Mouse (Mus musculus): Measurements from ENCODE around the gene Ppp1r1b.
"Not testable (repeated sequence)": the region's sequence is repeated elsewhere in the genome, so short reads cannot be mapped to it uniquely, and the experiment has no call there.

Gene Ppp1r1b

GRCm38 (mm10) chr11:98373244-98373643, 25.0 kb downstream of the Ppp1r1b start:
- DNase-seq = no peak

- DNase-seq = no peak
These were observed 26.1 kb downstream of the Ppp1r1b start for GRCm38 (mm10) chr11:98374266-98374665.

- no peak for DNase-seq
These were observed 28.6 kb downstream of the Ppp1r1b start for GRCm38 (mm10) chr11:98376756-98377155.

DNA sequence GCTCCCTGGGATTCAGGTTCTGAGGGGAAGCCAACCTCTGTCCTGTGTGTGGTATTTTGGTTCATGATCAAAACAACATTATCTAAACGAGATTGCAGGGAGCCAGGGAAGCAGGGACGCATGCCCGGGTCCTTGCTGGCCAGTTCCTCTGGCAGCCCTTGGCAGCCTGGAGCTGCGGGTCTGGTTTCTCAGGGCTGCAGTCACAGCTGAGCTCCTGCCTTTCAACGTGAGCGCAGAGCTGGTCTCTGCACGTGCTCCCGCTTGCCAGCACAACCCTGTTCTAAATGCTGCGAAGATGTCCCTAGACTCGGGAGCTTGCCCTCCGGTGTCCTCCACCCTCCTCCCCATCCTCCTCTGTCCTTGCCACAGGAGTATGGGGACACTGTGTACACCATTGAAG, 29.6 kb downstream of the Ppp1r1b start:
- no peak for DNase-seq

- DNase-seq = no peak
These were observed 31.2 kb downstream of the Ppp1r1b start for GRCm38 (mm10) chr11:98379379-98379778.

- no peak for DNase-seq
These were observed 31.9 kb downstream of the Ppp1r1b start for GRCm38 (mm10) chr11:98380106-98380505.

GRCm38 (mm10) chr11:98381651-98382050, 33.4 kb downstream of the Ppp1r1b start:
- DNase-seq = no peak

GRCm38 (mm10) chr11:98382405-98382804, 34.2 kb downstream of the Ppp1r1b start:
- DNase-seq = not testable (repeated sequence)

DNA sequence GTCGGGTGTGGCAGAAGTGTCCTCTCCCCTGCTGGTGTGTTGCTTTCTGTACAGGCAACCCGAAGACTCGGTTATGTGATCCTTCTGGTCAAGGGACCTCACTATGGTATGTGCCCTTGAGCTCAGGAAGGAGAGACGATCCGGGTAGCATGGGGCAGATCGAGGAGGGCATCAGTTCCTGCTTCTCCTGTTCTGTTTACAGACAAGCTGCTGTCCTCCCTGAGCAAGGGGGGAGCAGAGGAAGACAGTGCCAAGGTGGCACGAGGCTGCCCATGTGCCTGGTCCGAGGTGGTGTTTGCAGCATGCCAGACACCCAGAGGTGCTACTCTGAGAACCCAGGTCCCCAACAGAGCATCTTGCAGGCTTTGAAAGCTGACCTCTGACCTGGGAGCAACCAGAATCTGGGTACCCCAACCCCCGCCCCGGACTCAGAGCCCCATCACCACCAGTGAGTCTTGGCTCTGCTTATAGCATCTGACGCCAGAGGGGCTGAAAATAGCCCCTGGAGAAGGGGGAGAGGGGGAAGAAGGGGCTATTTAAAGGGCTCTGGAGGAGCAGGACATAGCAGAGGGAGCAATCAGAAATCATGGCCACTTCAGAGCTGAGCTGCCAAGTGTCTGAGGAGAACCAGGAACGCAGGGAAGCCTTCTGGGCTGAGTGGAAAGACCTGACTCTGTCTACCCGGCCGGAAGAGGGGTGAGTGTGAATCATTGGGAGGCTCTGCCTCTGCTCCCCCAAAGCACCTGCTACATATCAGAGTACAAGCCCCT, 35.2 kb downstream of the Ppp1r1b start, which contains the start of gene Tcap:
Gene Tcap (plus strand): TSS at position 551 of the 770 bp plus-strand sequence.
- no peak for DNase-seq

GRCm38 (mm10) chr11:98384216-98384615, 36.0 kb downstream of the Ppp1r1b start:
- no peak for DNase-seq

DNA sequence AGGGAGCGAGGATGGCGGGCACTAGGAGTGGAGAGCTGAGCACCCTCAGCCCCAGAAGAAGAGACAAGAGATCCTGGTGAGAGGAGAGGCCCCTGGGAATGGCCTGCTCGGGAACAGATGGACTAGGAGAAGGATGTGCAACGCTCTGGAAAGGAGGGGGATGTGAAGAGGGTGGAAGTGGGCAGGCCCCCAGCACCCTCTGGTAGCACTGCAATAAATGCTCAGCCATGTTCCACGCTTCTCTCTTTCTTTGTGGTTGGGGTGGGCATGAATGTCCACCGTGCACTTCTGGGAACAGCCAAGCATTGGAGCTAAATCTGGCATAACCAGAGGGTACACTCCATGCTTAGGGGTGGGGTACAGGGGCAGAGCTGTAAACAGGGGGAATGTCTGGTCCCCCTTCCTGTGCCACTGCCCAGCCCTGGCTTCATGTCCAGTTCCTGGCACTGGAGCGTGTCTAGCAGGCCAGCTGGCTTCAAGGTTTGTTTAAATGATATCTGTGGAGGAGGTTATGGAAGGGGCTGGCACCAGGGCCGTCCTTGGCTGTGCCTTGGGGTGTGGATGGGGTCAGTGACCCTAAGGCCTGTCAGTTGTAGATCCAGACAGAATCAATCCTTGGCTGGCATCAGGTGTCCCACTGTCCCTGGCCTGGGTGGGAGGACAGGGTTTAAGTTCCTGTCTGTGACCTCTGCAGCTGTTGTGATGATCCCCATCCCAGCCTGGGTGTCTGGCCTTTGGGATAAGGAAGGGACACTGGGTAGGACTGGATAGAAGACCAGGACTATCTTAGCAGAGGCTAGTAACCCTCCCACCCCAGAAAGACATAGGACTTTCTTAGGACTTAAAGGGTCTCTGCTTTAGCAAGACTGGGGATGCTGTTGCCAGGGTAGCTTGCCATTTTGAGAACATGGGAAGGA, 36.8 kb downstream of the Ppp1r1b start:
- no peak for DNase-seq

GRCm38 (mm10) chr11:98385638-98386585, 37.7 kb downstream of the Ppp1r1b start, which contains the start of gene Pnmt:
Pnmt (plus strand) TSS chr11:98386450.
- DNase-seq = no peak

DNA sequence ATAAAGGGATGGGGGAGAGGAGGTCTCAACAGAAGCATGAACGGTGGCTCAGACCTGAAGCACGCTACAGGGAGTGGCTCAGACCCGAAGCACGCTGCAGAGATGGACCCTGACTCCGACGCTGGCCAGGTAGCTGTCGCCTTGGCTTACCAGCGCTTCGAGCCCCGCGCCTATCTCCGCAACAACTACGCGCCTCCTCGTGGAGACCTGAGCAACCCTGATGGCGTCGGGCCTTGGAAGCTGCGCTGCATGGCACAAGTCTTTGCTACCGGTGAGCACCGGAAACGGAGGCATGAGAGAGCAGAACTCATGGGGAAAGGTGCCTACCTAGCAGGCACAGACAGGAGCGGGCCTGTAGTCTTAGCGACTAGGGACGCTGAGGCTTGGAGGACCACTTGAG, 38.4 kb downstream of the Ppp1r1b start:
- DNase-seq = no peak

- no peak for DNase-seq
These were observed 38.9 kb downstream of the Ppp1r1b start for GRCm38 (mm10) chr11:98387056-98387577.

DNA sequence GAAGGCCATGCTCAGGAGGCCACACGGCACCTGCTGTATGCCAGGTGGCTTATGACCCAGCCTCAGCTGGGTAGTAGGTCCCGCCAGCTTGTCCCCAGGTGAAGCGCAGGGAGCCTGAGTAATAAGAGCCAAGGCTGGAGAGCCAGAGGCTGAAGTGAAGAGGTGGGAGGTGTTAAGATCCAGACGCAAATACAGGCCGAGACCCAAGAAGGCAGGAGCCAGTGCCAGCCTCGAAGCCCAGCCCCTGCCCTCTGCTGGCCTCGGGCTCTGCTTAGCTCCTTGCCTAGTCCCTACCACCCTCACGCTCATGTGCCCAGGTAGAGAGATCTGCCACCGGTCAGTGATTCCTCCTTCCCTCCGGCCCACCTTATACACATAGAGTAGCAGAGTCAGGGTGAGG, 40.1 kb downstream of the Ppp1r1b start:
- DNase-seq = no peak

DNA sequence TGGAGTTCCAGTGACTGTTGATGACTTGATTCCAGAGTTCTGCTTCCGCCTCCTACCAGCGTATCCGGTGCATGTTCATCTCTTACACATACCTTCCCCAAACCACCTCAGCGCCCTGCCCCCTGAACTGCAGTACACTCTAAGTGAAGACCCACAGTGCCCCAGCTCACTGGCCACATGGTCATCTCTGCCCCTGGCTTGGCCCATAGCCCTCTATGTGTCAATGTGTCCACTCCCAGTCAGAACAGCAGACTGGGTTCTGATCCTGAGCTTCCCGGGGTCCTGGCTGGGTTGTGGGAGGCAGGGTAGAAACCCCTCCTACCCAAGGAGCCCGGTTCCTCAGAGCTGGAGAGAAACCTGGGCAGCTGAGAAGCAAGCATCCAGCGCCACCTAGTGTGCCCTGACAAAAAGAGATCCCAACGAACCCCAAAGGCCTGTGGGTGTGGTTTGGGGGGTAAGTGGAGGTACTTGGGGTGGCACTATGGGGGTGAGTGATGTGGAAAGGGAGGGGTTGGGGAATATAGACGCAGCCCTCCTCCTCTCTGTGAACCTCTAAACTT, 41.1 kb downstream of the Ppp1r1b start:
- DNase-seq = no peak

- DNase-seq = no peak
These were observed 41.9 kb downstream of the Ppp1r1b start for GRCm38 (mm10) chr11:98390141-98390540.

- no peak for DNase-seq
These were observed 43.8 kb downstream of the Ppp1r1b start for GRCm38 (mm10) chr11:98392034-98392433.

GRCm38 (mm10) chr11:98392645-98393044, 44.4 kb downstream of the Ppp1r1b start:
- no peak for DNase-seq

DNA sequence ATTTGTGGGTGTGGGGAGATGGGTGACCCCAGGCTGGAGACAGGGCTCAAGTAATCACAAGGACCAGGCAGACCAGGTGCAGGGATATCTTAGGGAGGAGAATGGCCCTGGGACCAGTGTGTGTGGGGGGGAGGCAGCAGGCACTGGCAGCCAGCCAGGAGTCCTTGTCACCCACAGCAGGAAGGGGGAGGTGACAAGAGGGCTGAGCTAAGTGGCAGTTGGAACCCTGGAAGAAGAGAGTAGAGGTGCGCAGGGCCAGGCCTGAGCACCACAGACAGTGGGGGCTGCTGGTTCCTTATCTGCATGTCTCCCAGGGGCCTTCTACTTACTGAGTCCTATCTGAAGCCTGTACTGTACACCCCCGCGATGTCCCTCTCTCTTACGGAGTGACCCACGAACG, 45.1 kb downstream of the Ppp1r1b start:
- DNase-seq = no peak

- DNase-seq = no peak
These were observed 46.1 kb downstream of the Ppp1r1b start for GRCm38 (mm10) chr11:98394301-98394700.

GRCm38 (mm10) chr11:98395041-98395440, 46.8 kb downstream of the Ppp1r1b start:
- no peak for DNase-seq

Data from layer of hippocampus, adult 9-11 months (tissue).